Mouse (Mus musculus) cerebellum, adult 2 months (tissue): ENCODE results near the gene Tenm3.

Experiments
- CTCF ChIP-seq: fragments of 200-500 bp; IDR thresholded peaks from 2 replicates; pipeline ENCODE4 v1.5.1; 2011; ENCODE audit warnings: low read depth, mild to moderate bottlenecking, control low read depth, low read length, moderate library complexity, borderline replicate concordance; ENCODE audit not compliant: insufficient read depth
- POLR2A ChIP-seq: fragments of 200-500 bp; IDR thresholded peaks from 2 replicates; pipeline ENCODE4 v1.6.1; 2011; ENCODE audit warnings: low read length, control low read depth, borderline replicate concordance; ENCODE audit not compliant: insufficient read depth

GRCm38 (mm10) chr8:48827454-48827853, 16.3 kb downstream of the Tenm3 start:
- TF ChIP-seq CTCF, result no peak
- no peak for TF ChIP-seq POLR2A
